Mouse (Mus musculus) hindbrain, embryonic 13.5 days (tissue): ENCODE measurements at regions not wholly inside any gene's neighbourhood (a gene's known extent, or its start where the extent isn't known, plus 50 kb on each side); places are given as distances from the start of the nearest gene placed in this dataset.

Experiments
- ATAC-seq: fragments of 200-750 bp; cut with Nextera tagmentation; 2 replicates; pipeline ENCODE4 v1.8.0; 2017; ENCODE audit warnings: moderate TSS enrichment; ENCODE audit not compliant: low FRiP score
- H3K27ac ChIP-seq: fragments of 300-500 bp; sonication (generic); 2 replicates; pipeline ENCODE4 v1.5.1; 2015; ENCODE audit warnings: inconsistent platforms, mild to moderate bottlenecking, moderate library complexity
- H3K27me3 ChIP-seq: fragments of 300-500 bp; sonication (generic); 2 replicates; pipeline ENCODE4 v1.6.1; 2015; ENCODE audit warnings: mild to moderate bottlenecking, inconsistent platforms
- H3K36me3 ChIP-seq: fragments of 300-500 bp; sonication (generic); 2 replicates; pipeline ENCODE4 v1.6.1; 2015; ENCODE audit warnings: mild to moderate bottlenecking, inconsistent platforms
- H3K4me1 ChIP-seq: fragments of 300-500 bp; sonication (generic); replicated peaks from 2 replicates; pipeline ENCODE4 v1.6.1; 2015; ENCODE audit warnings: inconsistent platforms
- H3K4me2 ChIP-seq: fragments of 300-500 bp; sonication (generic); 2 replicates; pipeline ENCODE4 v1.6.1; 2015; ENCODE audit warnings: inconsistent platforms, mild to moderate bottlenecking, moderate library complexity
- H3K4me3 ChIP-seq: fragments of 300-500 bp; sonication (generic); 2 replicates; pipeline ENCODE4 v1.5.1; 2015; ENCODE audit warnings: mild to moderate bottlenecking, inconsistent platforms
- H3K9ac ChIP-seq: fragments of 300-500 bp; sonication (generic); 2 replicates; pipeline ENCODE4 v1.6.1; 2015; ENCODE audit warnings: mild to moderate bottlenecking, inconsistent platforms
- H3K9me3 ChIP-seq: fragments of 300-500 bp; sonication (generic); 2 replicates; pipeline ENCODE4 v1.6.1; 2016; ENCODE audit warnings: inconsistent platforms
- WGBS: fragments of 180-500 bp; shearing (Covaris S2); methylation state at CpG from one replicate; pipeline ENCODE4 v1.1.7; 2015; 5-methylcytosine and 5-hydroxymethylcytosine counted together

GRCm38 (mm10) chr16:89674159-89674902 lies 103.3 kb upstream of the Krtap11-1 start:
- H3K36me3 ChIP-seq, result no peaks in the 10 kb centered on the region
- no peaks in the 10 kb centered on the region for H3K27me3 ChIP-seq
- H3K4me1 ChIP-seq, result peaks cover 11% of the 10 kb centered on the region
- no peak overlapping the region for H3K4me2 ChIP-seq
- WGBS, result 63% methylated on average over 16 of the region's 16 CpGs
- ATAC-seq, result peak; percentile 64
- no peaks in the 10 kb centered on the region for H3K9me3 ChIP-seq
- H3K9ac ChIP-seq, result no peak overlapping the region
- peak overlapping the region; percentile 27; the same call in 1 of the 2 replicates for H3K27ac ChIP-seq
- H3K4me3 ChIP-seq, result no peak overlapping the region

GRCm38 (mm10) chr16:89671188-89671726 lies 100.3 kb upstream of the Krtap11-1 start:
- H3K4me3 ChIP-seq, result no peak overlapping the region
- H3K4me2 ChIP-seq, result no peak overlapping the region
- H3K9ac ChIP-seq, result no peak overlapping the region
- WGBS, result 82% methylated on average over 9 of the region's 9 CpGs
- no peaks in the 10 kb centered on the region for H3K36me3 ChIP-seq
- peaks cover 11% of the 10 kb centered on the region for H3K4me1 ChIP-seq
- H3K27ac ChIP-seq, result no peak overlapping the region
- no peaks in the 10 kb centered on the region for H3K9me3 ChIP-seq
- H3K27me3 ChIP-seq, result no peaks in the 10 kb centered on the region
- ATAC-seq, result no peak

- no peak overlapping the region for H3K9ac ChIP-seq
- H3K27me3 ChIP-seq, result no peaks in the 10 kb centered on the region
- no peak for ATAC-seq
- H3K9me3 ChIP-seq, result no peaks in the 10 kb centered on the region
- no peaks in the 10 kb centered on the region for H3K4me1 ChIP-seq
- H3K36me3 ChIP-seq, result no peaks in the 10 kb centered on the region
- H3K4me2 ChIP-seq, result no peak overlapping the region
- no peak overlapping the region for H3K4me3 ChIP-seq
- WGBS, result 81% methylated on average over 2 of the region's 2 CpGs
- H3K27ac ChIP-seq, result no peak overlapping the region
Observed at GRCm38 (mm10) chr16:89660071-89660470, 89.1 kb upstream of the Krtap11-1 start.

- no peaks in the 10 kb centered on the region for H3K27me3 ChIP-seq
- no peaks in the 10 kb centered on the region for H3K36me3 ChIP-seq
- no peak overlapping the region for H3K9ac ChIP-seq
- no peaks in the 10 kb centered on the region for H3K4me1 ChIP-seq
- ATAC-seq, result no peak
- H3K27ac ChIP-seq, result no peak overlapping the region
- WGBS, result 92% methylated on average over 3 of the region's 3 CpGs
- H3K9me3 ChIP-seq, result no peaks in the 10 kb centered on the region
- no peak overlapping the region for H3K4me2 ChIP-seq
- H3K4me3 ChIP-seq, result no peak overlapping the region
Observed at GRCm38 (mm10) chr16:89656036-89656435, 85.1 kb upstream of the Krtap11-1 start.

GRCm38 (mm10) chr16:89648651-89649050 lies 77.7 kb upstream of the Krtap11-1 start:
- no peaks in the 10 kb centered on the region for H3K9me3 ChIP-seq

GRCm38 (mm10) chr16:89633917-89634601 lies 63.1 kb upstream of the Krtap11-1 start:
- H3K9ac ChIP-seq, result no peak overlapping the region
- no peaks in the 10 kb centered on the region for H3K36me3 ChIP-seq
- WGBS, result 35% methylated on average over 9 of the region's 9 CpGs
- no peak overlapping the region for H3K4me3 ChIP-seq
- no peak for ATAC-seq
- H3K4me1 ChIP-seq, result no peaks in the 10 kb centered on the region
- H3K4me2 ChIP-seq, result no peak overlapping the region
- H3K9me3 ChIP-seq, result 0 out of 2 replicates have a peak, but pooled peaks cover 3% of the 10 kb centered on the region
- no peak overlapping the region for H3K27ac ChIP-seq
- H3K27me3 ChIP-seq, result no peaks in the 10 kb centered on the region

More at GRCm38 (mm10) chr16:89648651-89649050, 77.7 kb upstream of the Krtap11-1 start:
- no peaks in the 10 kb centered on the region for H3K36me3 ChIP-seq
- no peak overlapping the region for H3K4me2 ChIP-seq
- H3K4me3 ChIP-seq, result no peak overlapping the region
- H3K9ac ChIP-seq, result no peak overlapping the region
- H3K4me1 ChIP-seq, result no peaks in the 10 kb centered on the region
- no peak overlapping the region for H3K27ac ChIP-seq
- ATAC-seq, result no peak
- WGBS, result 79% methylated on average over 4 of the region's 4 CpGs
- H3K27me3 ChIP-seq, result no peaks in the 10 kb centered on the region

- Histone ChIP-seq H3K4me3 (no peak overlapping the region), H3K4me2 (no peak overlapping the region), H3K4me1 (no peaks in the 10 kb centered on the region), H3K27me3 (no peaks in the 10 kb centered on the region), H3K9me3 (0 out of 2 replicates have a peak, but pooled peaks cover 3% of the 10 kb centered on the region), H3K9ac (no peak overlapping the region), H3K36me3 (no peaks in the 10 kb centered on the region), H3K27ac (no peak overlapping the region)
- no peak for ATAC-seq
- WGBS, result 57% methylated on average over 6 of the region's 6 CpGs
Observed at GRCm38 (mm10) chr16:89632114-89632622, 61.2 kb upstream of the Krtap11-1 start.

GRCm38 (mm10) chr16:89631396-89632113 lies 60.6 kb upstream of the Krtap11-1 start:
- WGBS, result 97% methylated on average over 9 of the region's 9 CpGs
- Histone ChIP-seq H3K4me1 (no peaks in the 10 kb centered on the region), H3K36me3 (no peaks in the 10 kb centered on the region), H3K4me2 (no peak overlapping the region), H3K27me3 (no peaks in the 10 kb centered on the region), H3K9ac (no peak overlapping the region), H3K4me3 (no peak overlapping the region), H3K9me3 (0 out of 2 replicates have a peak, but pooled peaks cover 3% of the 10 kb centered on the region), H3K27ac (no peak overlapping the region)
- ATAC-seq, result no peak

GRCm38 (mm10) chr16:89625710-89626109 lies 54.7 kb upstream of the Krtap11-1 start:
- Histone ChIP-seq H3K9ac (no peak overlapping the region), H3K4me3 (no peak overlapping the region), H3K9me3 (no peaks in the 10 kb centered on the region), H3K27me3 (no peaks in the 10 kb centered on the region), H3K4me1 (no peaks in the 10 kb centered on the region), H3K27ac (no peak overlapping the region), H3K36me3 (no peaks in the 10 kb centered on the region), H3K4me2 (no peak overlapping the region)
- WGBS, result 93% methylated on average over 12 of the region's 12 CpGs
- no peak for ATAC-seq

- Histone ChIP-seq H3K4me1 (no peaks in the 10 kb centered on the region), H3K4me2 (no peak overlapping the region), H3K27me3 (no peaks in the 10 kb centered on the region), H3K9me3 (no peaks in the 10 kb centered on the region), H3K4me3 (no peak overlapping the region), H3K27ac (no peak overlapping the region), H3K36me3 (no peaks in the 10 kb centered on the region), H3K9ac (no peak overlapping the region)
- no peak for ATAC-seq
- 90% methylated on average over 12 of the region's 12 CpGs for WGBS
Observed at GRCm38 (mm10) chr16:89625253-89625652, 54.3 kb upstream of the Krtap11-1 start.
